Mouse (Mus musculus) hindbrain, embryonic 12.5 days (tissue): Measurements from ENCODE around the gene Ugt1a10. TPM values are rescaled to one million over a fixed set of nuclear protein-coding genes. Genes with fewer than 3 reads are reported as not detected.

ENCODE experiments used
- ATAC-seq: fragments of 200-750 bp; cut with Nextera tagmentation; 2 replicates; pipeline ENCODE4 v1.8.0; 2017; ENCODE audit warnings: moderate TSS enrichment; ENCODE audit not compliant: low FRiP score
- H3K27ac ChIP-seq: fragments of 300-500 bp; sonication (generic); 2 replicates; pipeline ENCODE4 v1.5.1; 2016; ENCODE audit warnings: mild to moderate bottlenecking
- H3K27me3 ChIP-seq: fragments of 300-500 bp; sonication (generic); 2 replicates; pipeline ENCODE4 v1.6.1; 2016; ENCODE audit warnings: mild to moderate bottlenecking
- H3K36me3 ChIP-seq: fragments of 300-500 bp; sonication (generic); 2 replicates; pipeline ENCODE4 v1.6.1; 2016; ENCODE audit warnings: mild to moderate bottlenecking
- H3K4me1 ChIP-seq: fragments of 300-500 bp; sonication (generic); 2 replicates; pipeline ENCODE4 v1.6.1; 2016
- H3K4me2 ChIP-seq: fragments of 300-500 bp; sonication (generic); replicated peaks from 2 replicates; pipeline ENCODE4 v1.6.1; 2016; ENCODE audit warnings: mild to moderate bottlenecking
- H3K4me3 ChIP-seq: fragments of 300-500 bp; sonication (generic); 2 replicates; pipeline ENCODE4 v1.5.1; 2016; ENCODE audit warnings: mild to moderate bottlenecking
- H3K9ac ChIP-seq: fragments of 300-500 bp; sonication (generic); 2 replicates; pipeline ENCODE4 v1.6.1; 2016; ENCODE audit warnings: mild to moderate bottlenecking, moderate library complexity
- H3K9me3 ChIP-seq: fragments of 300-500 bp; sonication (generic); replicated peaks from 2 replicates; pipeline ENCODE4 v1.6.1; 2016; ENCODE audit warnings: mild to moderate bottlenecking
- WGBS: fragments of 180-500 bp; shearing (Covaris S2); methylation state at CpG from one replicate; pipeline ENCODE4 v1.1.7; 2016; 5-methylcytosine and 5-hydroxymethylcytosine counted together
- polyA plus RNA-seq: library from polyadenylated mRNA; unstranded; fragments of >200 nt; fragmentation: Nextera tagmentation; extraction: Ambion mirVana; gene quantifications from 2 replicates; pipeline ENCODE4 v1.2.1, GENCODE M21; 2016

Ugt1a10 gene
- polyA plus RNA-seq, 1 experiment from 2014 or later: not detected

- no peaks in the 10 kb centered on the region for H3K4me1 ChIP-seq
- no peak overlapping the region for H3K9ac ChIP-seq
- peaks cover 28% of the 10 kb centered on the region for H3K36me3 ChIP-seq
- H3K27ac ChIP-seq: no peak overlapping the region
- H3K27me3 ChIP-seq: no peaks in the 10 kb centered on the region
- WGBS: 80% methylated on average over 10 of the region's 10 CpGs
- peaks cover 78% of the 10 kb centered on the region for H3K9me3 ChIP-seq
- H3K4me2 ChIP-seq: no peak overlapping the region
- H3K4me3 ChIP-seq: no peak overlapping the region
- no peak for ATAC-seq
Observed at GRCm38 (mm10) chr1:88256886-88257663, 201.9 kb downstream of the Ugt1a10 start.

- Histone ChIP-seq H3K4me1 (no peaks in the 10 kb centered on the region), H3K27ac (no peak overlapping the region), H3K27me3 (no peaks in the 10 kb centered on the region), H3K9ac (no peak overlapping the region), H3K4me3 (no peak overlapping the region), H3K4me2 (no peak overlapping the region), H3K36me3 (peaks cover 34% of the 10 kb centered on the region), H3K9me3 (peaks cover 71% of the 10 kb centered on the region)
- no peak for ATAC-seq
- 81% methylated on average over 6 of the region's 6 CpGs for WGBS
Observed at GRCm38 (mm10) chr1:88257681-88258080, 202.5 kb downstream of the Ugt1a10 start.

- no peak for ATAC-seq
- H3K27me3 ChIP-seq: no peaks in the 10 kb centered on the region
- H3K4me2 ChIP-seq: no peak overlapping the region
- no peak overlapping the region for H3K9ac ChIP-seq
- no peaks in the 10 kb centered on the region for H3K4me1 ChIP-seq
- WGBS: 65% methylated on average over 6 of the region's 6 CpGs
- peaks cover 41% of the 10 kb centered on the region for H3K36me3 ChIP-seq
- H3K4me3 ChIP-seq: no peak overlapping the region
- H3K9me3 ChIP-seq: peaks cover 66% of the 10 kb centered on the region
- H3K27ac ChIP-seq: no peak overlapping the region
Observed at GRCm38 (mm10) chr1:88258361-88258760, 203.2 kb downstream of the Ugt1a10 start.

GRCm38 (mm10) chr1:88258881-88259642, 203.9 kb downstream of the Ugt1a10 start:
- no peaks in the 10 kb centered on the region for H3K27me3 ChIP-seq
- WGBS: 77% methylated on average over 8 of the region's 8 CpGs
- H3K4me1 ChIP-seq: no peaks in the 10 kb centered on the region
- no peak overlapping the region for H3K4me2 ChIP-seq
- 0 out of 2 replicates have a peak, but pooled peaks have one; percentile 0 for ATAC-seq
- H3K27ac ChIP-seq: no peak overlapping the region
- no peak overlapping the region for H3K9ac ChIP-seq
- H3K36me3 ChIP-seq: peaks cover 48% of the 10 kb centered on the region
- H3K9me3 ChIP-seq: peaks cover 67% of the 10 kb centered on the region
- H3K4me3 ChIP-seq: no peak overlapping the region

- Histone ChIP-seq H3K9ac (no peak overlapping the region), H3K9me3 (peaks cover 61% of the 10 kb centered on the region), H3K27me3 (no peaks in the 10 kb centered on the region), H3K36me3 (peaks cover 54% of the 10 kb centered on the region), H3K4me3 (no peak overlapping the region), H3K4me1 (no peaks in the 10 kb centered on the region), H3K4me2 (no peak overlapping the region), H3K27ac (no peak overlapping the region)
- 0 out of 2 replicates have a peak, but pooled peaks have one; percentile 1 for ATAC-seq
- 77% methylated on average over 4 of the region's 4 CpGs for WGBS
Observed at GRCm38 (mm10) chr1:88259643-88260024, 204.4 kb downstream of the Ugt1a10 start.

GRCm38 (mm10) chr1:88260114-88260513, 204.9 kb downstream of the Ugt1a10 start:
- Histone ChIP-seq H3K4me3 (no peak overlapping the region), H3K4me2 (no peak overlapping the region), H3K36me3 (peaks cover 58% of the 10 kb centered on the region), H3K27me3 (no peaks in the 10 kb centered on the region), H3K9me3 (peaks cover 58% of the 10 kb centered on the region), H3K9ac (no peak overlapping the region), H3K4me1 (no peaks in the 10 kb centered on the region), H3K27ac (no peak overlapping the region)
- ATAC-seq: peak; percentile 2; the same call in 1 of the 2 replicates
- 81% methylated on average over 6 of the region's 6 CpGs for WGBS

- no peak for ATAC-seq
- Histone ChIP-seq H3K4me1 (no peaks in the 10 kb centered on the region), H3K36me3 (peaks cover 65% of the 10 kb centered on the region), H3K27ac (no peak overlapping the region), H3K4me3 (no peak overlapping the region), H3K9ac (no peak overlapping the region), H3K4me2 (no peak overlapping the region), H3K9me3 (peaks cover 57% of the 10 kb centered on the region), H3K27me3 (no peaks in the 10 kb centered on the region)
- WGBS: 84% methylated on average over 10 of the region's 10 CpGs
Observed at GRCm38 (mm10) chr1:88260604-88261377, 205.6 kb downstream of the Ugt1a10 start.

GRCm38 (mm10) chr1:88261706-88262105, 206.5 kb downstream of the Ugt1a10 start:
- peaks cover 74% of the 10 kb centered on the region for H3K36me3 ChIP-seq
- no peak overlapping the region for H3K4me3 ChIP-seq
- H3K4me2 ChIP-seq: no peak overlapping the region
- no peaks in the 10 kb centered on the region for H3K4me1 ChIP-seq
- H3K9ac ChIP-seq: no peak overlapping the region
- 85% methylated on average over 7 of the region's 7 CpGs for WGBS
- H3K27ac ChIP-seq: no peak overlapping the region
- no peak for ATAC-seq
- H3K27me3 ChIP-seq: no peaks in the 10 kb centered on the region
- peaks cover 48% of the 10 kb centered on the region for H3K9me3 ChIP-seq

GRCm38 (mm10) chr1:88262255-88262654, 207.1 kb downstream of the Ugt1a10 start:
- no peaks in the 10 kb centered on the region for H3K4me1 ChIP-seq
- no peak overlapping the region for H3K4me3 ChIP-seq
- WGBS: 83% methylated on average over 4 of the region's 4 CpGs
- H3K9me3 ChIP-seq: peaks cover 43% of the 10 kb centered on the region
- no peak overlapping the region for H3K9ac ChIP-seq
- no peak for ATAC-seq
- no peak overlapping the region for H3K4me2 ChIP-seq
- H3K27ac ChIP-seq: no peak overlapping the region
- peaks cover 80% of the 10 kb centered on the region for H3K36me3 ChIP-seq
- no peaks in the 10 kb centered on the region for H3K27me3 ChIP-seq

GRCm38 (mm10) chr1:88262961-88263360, 207.8 kb downstream of the Ugt1a10 start:
- Histone ChIP-seq H3K4me1 (no peaks in the 10 kb centered on the region), H3K9me3 (peaks cover 36% of the 10 kb centered on the region), H3K4me3 (no peak overlapping the region), H3K9ac (no peak overlapping the region), H3K4me2 (no peak overlapping the region), H3K27ac (no peak overlapping the region), H3K36me3 (peaks cover 87% of the 10 kb centered on the region), H3K27me3 (no peaks in the 10 kb centered on the region)
- 78% methylated on average over 6 of the region's 6 CpGs for WGBS
- ATAC-seq: no peak

- 92% methylated on average over 5 of the region's 5 CpGs for WGBS
- ATAC-seq: no peak
- H3K9me3 ChIP-seq: peaks cover 30% of the 10 kb centered on the region
- peaks cover 95% of the 10 kb centered on the region for H3K36me3 ChIP-seq
- no peaks in the 10 kb centered on the region for H3K4me1 ChIP-seq
- H3K4me3 ChIP-seq: no peak overlapping the region
- H3K27ac ChIP-seq: no peak overlapping the region
- H3K9ac ChIP-seq: no peak overlapping the region
- no peak overlapping the region for H3K4me2 ChIP-seq
- H3K27me3 ChIP-seq: no peaks in the 10 kb centered on the region
Observed at GRCm38 (mm10) chr1:88263778-88264177, 208.6 kb downstream of the Ugt1a10 start.

GRCm38 (mm10) chr1:88264237-88264868, 209.2 kb downstream of the Ugt1a10 start:
- no peak for ATAC-seq
- WGBS: 92% methylated on average over 7 of the region's 7 CpGs
- no peak overlapping the region for H3K9ac ChIP-seq
- no peak overlapping the region for H3K27ac ChIP-seq
- H3K27me3 ChIP-seq: no peaks in the 10 kb centered on the region
- H3K4me3 ChIP-seq: no peak overlapping the region
- no peaks in the 10 kb centered on the region for H3K4me1 ChIP-seq
- peaks cover 99% of the 10 kb centered on the region for H3K36me3 ChIP-seq
- H3K4me2 ChIP-seq: no peak overlapping the region
- peaks cover 27% of the 10 kb centered on the region for H3K9me3 ChIP-seq
